Mouse (Mus musculus) embryonic facial prominence, embryonic 11.5 days (tissue): ENCODE data around the gene Man1a. TPM values are rescaled to one million over a fixed set of nuclear protein-coding genes. Genes with fewer than 3 reads are reported as not detected.

ENCODE experiments used
- ATAC-seq: fragments of 200-750 bp; cut with Nextera tagmentation; replicated peaks from 2 replicates; pipeline ENCODE4 v1.8.0; 2017; ENCODE audit warnings: low read depth; ENCODE audit not compliant: insufficient number of reproducible peaks, low FRiP score, low TSS enrichment
- DNase-seq: peaks from one replicate; pipeline ENCODE4 v3.0.0-alpha.2; 2015; ENCODE audit warnings: low spot score
- H3K27ac ChIP-seq: fragments of 300-500 bp; sonication (generic); replicated peaks from 2 replicates; pipeline ENCODE4 v1.5.1; 2014; ENCODE audit warnings: mild to moderate bottlenecking, low read depth, low read length, control low read depth
- H3K27me3 ChIP-seq: fragments of 300-500 bp; sonication (generic); 2 replicates; pipeline ENCODE4 v1.6.1; 2014; ENCODE audit warnings: mild to moderate bottlenecking, low read length, moderate library complexity, mixed read lengths; ENCODE audit not compliant: control insufficient read depth, insufficient read depth
- H3K36me3 ChIP-seq: fragments of 300-500 bp; sonication (generic); replicated peaks from 2 replicates; pipeline ENCODE4 v1.6.1; 2014; ENCODE audit warnings: low read depth, mild to moderate bottlenecking, low read length, moderate library complexity, mixed read lengths; ENCODE audit not compliant: control insufficient read depth, insufficient read depth
- H3K4me1 ChIP-seq: fragments of 300-500 bp; sonication (generic); 2 replicates; pipeline ENCODE4 v1.6.1; 2014; ENCODE audit warnings: low read length, mixed read lengths; ENCODE audit not compliant: control insufficient read depth, insufficient read depth
- H3K4me2 ChIP-seq: fragments of 300-500 bp; sonication (generic); 2 replicates; pipeline ENCODE4 v1.6.1; 2014; ENCODE audit warnings: low read depth, mild to moderate bottlenecking, control low read depth, low read length, moderate library complexity
- H3K4me3 ChIP-seq: fragments of 300-500 bp; sonication (generic); 2 replicates; pipeline ENCODE4 v1.5.1; 2014; ENCODE audit warnings: low read depth, low read length, control low read depth
- H3K9ac ChIP-seq: fragments of 300-500 bp; sonication (generic); replicated peaks from 2 replicates; pipeline ENCODE4 v1.6.1; 2014; ENCODE audit warnings: mild to moderate bottlenecking, control low read depth, low read length
- H3K9me3 ChIP-seq: fragments of 300-500 bp; sonication (generic); replicated peaks from 2 replicates; pipeline ENCODE4 v1.6.1; 2016; ENCODE audit warnings: mild to moderate bottlenecking, low read length, inconsistent platforms, mixed read lengths; ENCODE audit not compliant: control insufficient read depth
- WGBS: fragments of 180-500 bp; shearing (Covaris S2); extraction: QIAGEN DNeasy Blood & Tissue Kit; methylation state at CpG from one replicate; pipeline ENCODE4 v1.1.7; 2014; 5-methylcytosine and 5-hydroxymethylcytosine counted together
- polyA plus RNA-seq: library from polyadenylated mRNA; unstranded; fragments of >200 nt; fragmentation: Nextera tagmentation; extraction: Ambion mirVana; gene quantifications from 2 replicates; pipeline ENCODE4 v1.2.1, GENCODE M21; 2014

The Man1a gene
- polyA plus RNA-seq, 1 experiment from 2014 or later: 3.1 TPM

DNA sequence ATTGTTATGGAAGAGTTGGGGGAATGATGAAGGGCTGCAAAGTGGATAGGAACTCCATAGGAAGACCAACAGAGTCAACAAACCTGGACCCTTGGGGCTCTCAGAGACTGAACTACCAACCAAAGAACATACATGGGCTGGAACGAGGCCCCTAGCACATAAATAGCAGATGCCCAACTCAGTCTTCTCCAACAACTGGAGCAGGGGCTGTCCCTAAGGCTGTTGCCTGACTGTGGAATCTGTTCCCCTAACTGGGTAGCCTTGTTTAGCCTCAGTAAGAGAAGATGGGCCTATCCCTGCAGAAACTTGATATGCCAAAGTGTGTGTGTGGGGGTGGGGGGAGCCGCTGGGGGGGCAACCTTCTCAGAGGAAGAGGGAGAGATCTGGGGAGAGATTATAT lies 73.5 kb downstream of the Man1a start:
- H3K27me3 ChIP-seq: no peaks in the 10 kb centered on the region
- H3K9me3 ChIP-seq: no peaks in the 10 kb centered on the region
- no peaks in the 10 kb centered on the region for H3K36me3 ChIP-seq
- H3K27ac ChIP-seq: no peak overlapping the region
- WGBS: 84% methylated on average over 2 of the region's 2 CpGs
- no peak overlapping the region for H3K9ac ChIP-seq
- H3K4me1 ChIP-seq: no peaks in the 10 kb centered on the region
- no peak overlapping the region for H3K4me3 ChIP-seq
- no peak for DNase-seq
- no peak for ATAC-seq
- H3K4me2 ChIP-seq: no peak overlapping the region

DNA sequence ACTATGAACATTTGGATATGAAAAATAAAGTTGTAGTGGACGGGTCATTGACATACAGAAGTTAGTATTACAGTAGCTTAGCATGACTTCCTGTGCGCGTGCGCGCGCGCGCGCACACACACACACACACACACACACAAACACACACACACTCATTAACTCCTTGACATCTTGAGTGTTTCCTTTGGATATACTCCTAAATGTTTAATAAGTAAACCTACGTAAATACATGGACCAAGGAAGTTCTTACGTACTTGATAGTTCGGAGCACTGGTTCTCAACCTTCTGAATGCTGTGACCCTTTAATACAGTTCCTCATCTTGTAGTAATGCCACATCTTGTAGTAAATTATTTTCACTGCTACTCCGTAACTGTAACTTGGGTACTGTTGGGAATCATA lies 79.1 kb downstream of the Man1a start:
- DNase-seq: no peak
- Histone ChIP-seq H3K9me3 (no peaks in the 10 kb centered on the region), H3K4me2 (no peak overlapping the region), H3K27ac (no peak overlapping the region), H3K9ac (no peak overlapping the region), H3K4me3 (no peak overlapping the region), H3K36me3 (no peaks in the 10 kb centered on the region), H3K4me1 (no peaks in the 10 kb centered on the region), H3K27me3 (no peaks in the 10 kb centered on the region)
- 94% methylated on average over 13 of the region's 13 CpGs for WGBS
- ATAC-seq: no peak

DNA sequence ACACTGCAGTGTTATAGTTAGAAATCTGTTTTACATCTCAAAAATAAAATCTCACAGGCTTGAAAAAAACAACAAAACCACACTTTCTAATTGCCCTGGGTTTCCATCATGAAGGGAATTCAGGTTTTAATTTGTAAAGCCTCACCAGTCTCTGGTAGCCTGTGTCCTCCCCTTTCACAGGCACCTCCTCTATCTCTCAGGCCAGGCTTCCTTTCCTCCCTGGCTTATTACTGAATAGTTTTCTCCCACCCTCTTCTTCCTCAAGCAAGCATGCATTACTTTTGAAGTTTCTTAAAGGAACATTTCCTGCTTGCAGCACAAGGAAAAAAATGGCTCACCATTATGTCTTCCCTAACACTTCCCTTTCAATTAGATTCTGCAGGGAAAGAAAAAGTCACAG lies 80.2 kb downstream of the Man1a start:
- ATAC-seq: no peak

DNA sequence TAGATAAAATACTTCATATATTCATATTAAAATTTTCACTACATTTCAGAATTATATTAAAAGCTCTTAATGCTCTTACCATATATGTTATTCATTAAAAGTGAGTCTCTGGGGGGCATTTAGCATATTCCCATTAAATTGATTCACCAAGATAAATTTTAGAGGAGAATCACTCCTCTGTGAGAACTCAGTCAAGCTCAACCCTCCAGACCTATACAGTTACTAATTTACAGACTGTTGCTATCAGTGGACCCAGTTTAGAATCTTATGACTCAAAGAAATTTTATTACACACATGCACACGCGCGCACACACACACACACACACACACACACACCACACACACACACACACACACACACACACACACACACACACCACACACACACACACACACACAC lies 81.8 kb downstream of the Man1a start:
- Histone ChIP-seq H3K9me3 (no peaks in the 10 kb centered on the region), H3K27me3 (no peaks in the 10 kb centered on the region), H3K4me3 (no peak overlapping the region), H3K9ac (no peak overlapping the region), H3K36me3 (no peaks in the 10 kb centered on the region), H3K27ac (no peak overlapping the region), H3K4me1 (no peaks in the 10 kb centered on the region), H3K4me2 (no peak overlapping the region)
- no peak for ATAC-seq
- DNase-seq: no peak
- 88% methylated on average over 3 of the region's 3 CpGs for WGBS

More for the DNA sequence above, 80.2 kb downstream of the Man1a start:
- no peak for DNase-seq
- Histone ChIP-seq H3K4me1 (no peaks in the 10 kb centered on the region), H3K27ac (no peak overlapping the region), H3K4me3 (no peak overlapping the region), H3K4me2 (no peak overlapping the region), H3K9me3 (no peaks in the 10 kb centered on the region), H3K9ac (no peak overlapping the region), H3K36me3 (no peaks in the 10 kb centered on the region), H3K27me3 (no peaks in the 10 kb centered on the region)

DNA sequence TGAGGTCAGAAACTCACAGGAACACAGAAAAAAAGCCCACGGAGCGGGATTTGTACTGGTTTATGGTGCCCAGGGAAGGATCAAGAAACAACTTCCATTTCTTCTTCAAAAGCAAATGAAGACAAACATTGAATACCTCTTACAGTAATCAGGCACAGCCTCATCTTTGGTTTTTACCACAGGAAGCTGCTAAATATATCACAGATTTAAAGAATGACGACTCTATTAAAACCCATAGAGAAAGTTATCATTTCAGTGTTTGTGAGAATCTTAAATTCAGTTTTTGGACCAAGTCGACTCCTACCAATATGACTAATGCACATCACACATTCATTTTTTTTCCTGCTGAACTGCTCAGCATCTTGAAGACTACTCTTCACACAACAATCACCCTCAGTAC lies 86.0 kb downstream of the Man1a start:
- ATAC-seq: no peak
- H3K4me1 ChIP-seq: no peaks in the 10 kb centered on the region
- H3K36me3 ChIP-seq: no peaks in the 10 kb centered on the region
- WGBS: 88% methylated on average over 4 of the region's 4 CpGs
- no peak overlapping the region for H3K27ac ChIP-seq
- no peak overlapping the region for H3K9ac ChIP-seq
- H3K9me3 ChIP-seq: no peaks in the 10 kb centered on the region
- H3K4me3 ChIP-seq: no peak overlapping the region
- no peaks in the 10 kb centered on the region for H3K27me3 ChIP-seq
- H3K4me2 ChIP-seq: no peak overlapping the region
- no peak for DNase-seq

DNA sequence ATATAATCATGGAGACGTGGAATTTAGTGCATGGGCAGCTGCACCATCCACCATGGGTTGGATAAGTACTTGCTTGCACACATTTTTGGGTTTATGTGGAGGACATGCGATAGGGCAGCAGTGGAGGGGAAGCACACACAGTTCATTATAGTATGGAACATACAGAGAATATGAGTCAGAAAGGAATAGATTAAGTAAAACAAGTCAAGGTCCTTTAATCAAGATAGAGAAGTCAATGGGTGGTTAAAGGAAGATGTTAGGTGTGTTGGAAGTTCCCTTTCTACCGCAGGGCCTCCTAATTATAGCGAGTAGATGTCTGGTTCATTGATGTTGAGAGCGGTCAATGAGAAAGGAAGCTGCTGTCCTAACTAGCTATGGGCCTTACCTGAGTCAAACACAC lies 91.5 kb downstream of the Man1a start:
- WGBS: 91% methylated on average over 5 of the region's 5 CpGs
- no peaks in the 10 kb centered on the region for H3K27me3 ChIP-seq
- H3K4me3 ChIP-seq: no peak overlapping the region
- H3K27ac ChIP-seq: no peak overlapping the region
- no peak overlapping the region for H3K4me2 ChIP-seq
- no peaks in the 10 kb centered on the region for H3K36me3 ChIP-seq
- DNase-seq (no peak), ATAC-seq (no peak)
- no peak overlapping the region for H3K9ac ChIP-seq
- no peaks in the 10 kb centered on the region for H3K4me1 ChIP-seq
- H3K9me3 ChIP-seq: no peaks in the 10 kb centered on the region

DNA sequence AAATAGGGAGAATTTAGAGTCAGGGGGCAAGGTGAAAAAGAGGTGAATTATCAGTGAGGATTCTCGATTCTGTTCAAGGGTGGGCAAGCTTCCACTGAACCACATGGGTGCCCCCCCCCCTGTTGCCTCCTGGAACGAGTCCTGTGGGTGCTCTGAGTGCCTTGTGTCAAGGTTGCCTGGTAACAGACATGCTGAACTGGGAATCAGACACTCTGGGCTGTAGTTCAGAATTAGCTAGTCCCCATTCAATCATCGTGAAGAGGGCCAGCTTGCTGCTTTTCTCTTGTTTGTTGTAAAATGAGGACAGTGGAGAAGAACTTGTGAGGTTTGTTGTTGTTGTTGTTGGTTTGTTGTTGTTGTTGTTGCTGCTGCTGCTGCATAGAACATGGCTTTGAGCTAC lies 92.3 kb downstream of the Man1a start:
- no peak overlapping the region for H3K9ac ChIP-seq
- no peaks in the 10 kb centered on the region for H3K9me3 ChIP-seq
- H3K4me2 ChIP-seq: no peak overlapping the region
- no peak overlapping the region for H3K4me3 ChIP-seq
- H3K36me3 ChIP-seq: no peaks in the 10 kb centered on the region
- DNase-seq (no peak), ATAC-seq (no peak)
- H3K4me1 ChIP-seq: no peaks in the 10 kb centered on the region
- H3K27me3 ChIP-seq: no peaks in the 10 kb centered on the region
- no peak overlapping the region for H3K27ac ChIP-seq
- WGBS: 75% methylated on average over 3 of the region's 3 CpGs

DNA sequence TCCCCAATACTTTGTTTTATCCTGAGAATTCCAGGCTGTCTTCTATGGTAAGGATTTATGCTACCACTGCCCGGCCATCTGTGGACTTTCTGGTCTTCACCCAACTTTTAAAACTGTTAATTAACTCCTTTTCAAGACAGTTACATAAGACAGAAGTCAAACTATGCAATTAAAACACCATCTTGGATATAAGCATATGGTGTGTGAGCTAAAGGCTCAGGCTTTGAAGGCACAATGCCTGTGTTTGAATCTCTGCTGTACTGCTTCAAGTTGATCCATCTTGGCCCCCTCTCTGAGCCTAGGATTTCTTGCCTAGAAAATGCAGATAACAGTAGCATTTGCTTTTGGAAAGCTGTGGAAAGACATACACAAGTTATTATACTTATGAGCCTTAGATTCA lies 97.8 kb downstream of the Man1a start:
- H3K4me2 ChIP-seq: no peak overlapping the region
- H3K27me3 ChIP-seq: no peaks in the 10 kb centered on the region
- H3K27ac ChIP-seq: no peak overlapping the region
- WGBS: 88% methylated on average over 1 of the region's 1 CpGs
- H3K9me3 ChIP-seq: no peaks in the 10 kb centered on the region
- ATAC-seq (no peak), DNase-seq (no peak)
- H3K4me3 ChIP-seq: no peak overlapping the region
- H3K9ac ChIP-seq: no peak overlapping the region
- H3K36me3 ChIP-seq: no peaks in the 10 kb centered on the region
- H3K4me1 ChIP-seq: no peaks in the 10 kb centered on the region

DNA sequence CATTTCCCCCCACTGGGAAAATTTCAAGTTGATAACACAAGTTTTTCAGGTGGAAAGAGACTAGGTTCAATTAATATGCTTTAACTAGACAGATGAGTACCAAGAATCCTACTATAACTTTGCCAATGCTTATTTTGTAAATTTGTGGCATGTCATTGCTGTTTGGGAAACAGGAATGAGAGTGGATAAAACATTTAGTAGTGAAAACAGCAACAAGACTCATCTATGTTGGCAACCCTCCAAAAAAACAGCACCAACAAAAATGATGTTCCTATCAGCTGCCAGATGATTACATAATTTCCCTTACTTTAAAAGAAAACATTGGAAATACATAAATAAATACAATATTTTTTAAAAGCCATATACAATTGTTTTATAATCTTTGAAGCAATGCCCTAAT lies 102.2 kb downstream of the Man1a start:
- H3K27ac ChIP-seq: no peak overlapping the region
- ATAC-seq (no peak), DNase-seq (no peak)

More for the DNA sequence above, 102.2 kb downstream of the Man1a start:
- Histone ChIP-seq H3K4me1 (no peaks in the 10 kb centered on the region), H3K4me3 (no peak overlapping the region), H3K4me2 (no peak overlapping the region), H3K9ac (no peak overlapping the region), H3K9me3 (no peaks in the 10 kb centered on the region), H3K27me3 (no peaks in the 10 kb centered on the region), H3K36me3 (no peaks in the 10 kb centered on the region)
